Mouse (Mus musculus) thymus, postnatal 36 days (tissue): ENCODE results near the gene Zfhx2.
"Not testable (repeated sequence)": the region's sequence is repeated elsewhere in the genome, so short reads cannot be mapped to it uniquely, and the experiment has no call there.

Source experiments
- DNase-seq, 2 experiments: peaks; one replicate each; pipeline ENCODE4 v3.0.0; 2022; ENCODE audit warnings: mixed read lengths in 2 of 2

Zfhx2 gene

DNA sequence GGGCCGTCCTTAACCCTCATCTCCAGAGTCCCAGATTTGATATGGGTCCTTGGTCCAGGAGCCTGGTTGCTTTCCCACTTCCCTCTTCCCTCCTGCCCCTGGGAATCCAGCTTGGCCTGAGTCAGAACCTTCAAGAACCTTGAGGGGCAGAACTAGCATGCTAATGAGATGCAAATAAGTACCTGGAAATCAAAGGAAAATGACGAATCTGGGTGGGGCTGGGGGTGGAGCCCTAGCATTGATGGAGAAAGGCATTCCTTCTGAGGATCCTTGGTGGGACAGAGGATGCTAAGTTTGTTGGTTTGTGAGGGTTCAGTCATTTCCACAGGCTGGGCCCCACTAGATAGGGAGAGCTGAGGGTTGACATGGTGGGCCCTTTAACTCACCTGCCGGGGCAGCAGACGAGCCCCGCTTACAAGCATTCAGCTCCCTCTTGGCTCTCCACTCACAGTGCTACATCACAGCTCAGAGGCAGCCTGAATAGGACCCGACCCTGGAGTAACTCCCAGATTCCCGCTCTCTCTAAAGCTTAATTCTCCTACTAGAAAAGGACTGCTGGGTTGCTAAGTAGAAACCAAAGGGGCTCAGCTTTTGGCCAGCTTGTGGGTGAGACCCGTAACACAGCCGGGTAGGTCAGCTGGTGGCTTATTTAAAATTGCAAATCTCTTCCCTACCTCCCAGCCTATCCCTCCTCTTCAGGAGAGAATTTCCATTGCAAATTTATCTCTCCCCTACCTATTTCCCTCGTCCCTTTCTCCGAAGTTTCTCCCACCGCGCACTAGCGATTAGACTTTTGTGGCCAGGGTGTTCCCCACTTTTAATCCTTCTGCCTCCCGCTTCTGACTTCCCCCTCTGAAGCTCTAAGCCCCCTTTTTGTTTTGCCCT, 14.4 kb downstream of the Zfhx2 start:
- no peak for DNase-seq

DNA sequence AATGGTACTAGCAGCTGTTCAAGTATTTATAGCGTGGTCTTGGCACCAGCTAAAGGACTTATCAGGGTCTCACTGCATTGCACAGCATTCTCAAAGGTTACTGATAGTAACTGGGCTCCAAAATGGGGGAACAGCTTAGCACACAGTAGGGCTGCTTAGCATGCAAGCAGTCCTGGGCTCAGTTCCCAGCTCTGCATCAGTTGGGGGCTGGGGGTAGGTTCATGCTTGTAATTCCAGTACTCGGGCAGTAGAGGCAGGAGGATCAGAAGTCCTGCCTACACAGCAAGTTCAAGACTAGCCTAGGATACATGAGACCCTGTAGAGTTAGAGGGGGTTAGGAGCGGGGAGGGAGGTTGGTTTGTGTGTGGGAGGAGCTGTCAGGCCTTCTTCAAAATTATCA, 15.2 kb downstream of the Zfhx2 start:
- no peak for DNase-seq

DNA sequence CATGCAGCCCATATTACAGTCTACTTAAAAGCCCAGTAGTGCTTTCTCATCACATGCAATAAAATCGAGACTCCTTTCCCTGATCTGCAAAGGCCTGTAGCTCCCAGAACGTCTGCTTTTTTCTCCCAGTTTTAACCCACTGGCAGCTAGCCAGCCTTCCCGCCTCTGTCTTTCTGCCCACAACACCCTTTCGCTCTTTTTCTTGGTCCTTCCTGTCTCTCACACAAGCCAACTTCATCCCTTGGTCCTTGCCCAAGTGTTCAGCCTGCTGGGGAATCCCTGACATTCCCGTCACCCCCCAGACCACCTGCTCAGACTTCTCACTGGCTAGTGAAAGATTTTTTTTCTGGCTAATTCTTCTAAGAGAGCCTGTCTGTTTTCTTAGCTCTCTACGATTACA, 15.9 kb downstream of the Zfhx2 start:
- no peak for DNase-seq

DNA sequence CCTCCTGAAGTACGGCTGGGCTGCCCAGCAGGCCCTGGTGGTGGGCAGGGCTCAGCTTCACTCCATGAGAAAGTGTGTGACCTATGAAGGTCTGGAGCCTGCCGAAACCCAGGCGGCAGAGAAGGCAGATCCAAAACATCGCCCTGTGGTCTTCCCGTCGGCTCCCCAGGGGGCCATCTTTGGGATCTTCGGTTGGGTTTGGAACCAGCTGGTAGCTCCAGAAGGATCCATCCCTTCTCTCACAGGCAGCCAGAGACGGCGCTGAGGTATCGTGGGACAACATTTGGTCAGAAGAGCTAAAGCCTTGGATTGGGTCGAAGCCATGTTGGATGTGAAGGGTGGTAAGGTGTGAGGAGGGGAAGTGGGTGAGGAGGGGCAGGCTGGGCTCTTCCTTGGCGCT, 17.7 kb downstream of the Zfhx2 start:
- no peak for DNase-seq

DNA sequence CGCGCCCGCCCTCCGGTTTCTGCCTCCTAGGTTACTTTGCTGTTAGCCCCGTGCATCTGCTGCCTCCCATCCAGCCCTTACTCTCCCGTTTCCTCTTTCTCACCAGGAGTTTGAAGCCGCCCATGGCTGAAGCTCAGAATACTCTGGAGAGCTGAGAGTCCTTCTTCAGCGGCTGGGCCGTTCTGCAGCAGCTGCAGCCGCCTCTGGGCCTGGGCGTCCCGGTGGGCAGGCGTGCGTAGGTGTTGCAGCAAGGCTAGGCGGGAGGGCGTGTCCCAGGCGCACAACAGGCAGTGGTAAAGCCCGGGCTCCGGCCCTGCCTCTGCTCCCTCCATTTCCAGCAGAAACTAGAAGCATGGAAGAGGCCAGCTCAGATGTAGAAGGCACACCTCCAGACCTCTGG, 20.4 kb downstream of the Zfhx2 start:
- no peak for DNase-seq

DNA sequence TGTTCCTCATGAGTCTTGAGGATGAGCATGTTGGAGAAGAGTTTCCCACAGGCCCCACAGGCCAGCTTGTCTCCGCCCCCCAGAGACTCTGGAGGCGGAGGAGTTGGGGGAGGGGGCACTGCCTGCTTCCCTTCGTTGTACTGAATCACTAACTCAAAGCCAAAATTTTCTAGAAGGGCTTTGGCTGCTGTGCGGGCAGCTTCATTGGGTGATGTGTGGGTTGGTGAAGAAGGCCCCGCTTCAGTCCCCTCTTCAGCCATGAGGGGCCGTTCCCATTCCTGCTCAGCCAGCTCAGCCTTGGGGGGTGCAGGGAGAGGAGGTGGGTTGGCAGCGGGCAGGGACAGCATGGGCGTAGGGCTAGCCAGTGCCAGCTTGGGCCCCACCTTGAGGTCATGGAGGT, 26.1 kb downstream of the Zfhx2 start:
- no peak for DNase-seq

DNA sequence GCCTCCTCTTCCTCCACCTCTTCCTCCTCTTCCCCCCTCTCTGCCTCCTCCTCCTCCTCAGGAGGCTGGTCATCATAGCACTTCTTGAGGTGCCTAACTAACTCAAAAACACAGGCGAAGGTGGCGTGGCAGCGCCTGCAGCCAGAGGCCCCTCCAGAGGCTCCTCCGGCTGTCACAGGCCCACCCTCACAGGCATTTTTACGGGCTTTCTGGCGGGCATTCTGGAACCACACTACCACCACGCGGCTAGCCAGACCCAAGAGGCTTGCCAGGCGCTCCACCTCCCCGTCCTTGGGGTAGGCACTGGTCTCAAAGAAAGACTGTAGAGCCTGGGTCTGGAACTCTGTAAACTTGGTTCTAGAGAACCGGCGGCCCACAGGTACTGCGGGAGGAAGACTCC, 26.7 kb downstream of the Zfhx2 start:
- no peak for DNase-seq

DNA sequence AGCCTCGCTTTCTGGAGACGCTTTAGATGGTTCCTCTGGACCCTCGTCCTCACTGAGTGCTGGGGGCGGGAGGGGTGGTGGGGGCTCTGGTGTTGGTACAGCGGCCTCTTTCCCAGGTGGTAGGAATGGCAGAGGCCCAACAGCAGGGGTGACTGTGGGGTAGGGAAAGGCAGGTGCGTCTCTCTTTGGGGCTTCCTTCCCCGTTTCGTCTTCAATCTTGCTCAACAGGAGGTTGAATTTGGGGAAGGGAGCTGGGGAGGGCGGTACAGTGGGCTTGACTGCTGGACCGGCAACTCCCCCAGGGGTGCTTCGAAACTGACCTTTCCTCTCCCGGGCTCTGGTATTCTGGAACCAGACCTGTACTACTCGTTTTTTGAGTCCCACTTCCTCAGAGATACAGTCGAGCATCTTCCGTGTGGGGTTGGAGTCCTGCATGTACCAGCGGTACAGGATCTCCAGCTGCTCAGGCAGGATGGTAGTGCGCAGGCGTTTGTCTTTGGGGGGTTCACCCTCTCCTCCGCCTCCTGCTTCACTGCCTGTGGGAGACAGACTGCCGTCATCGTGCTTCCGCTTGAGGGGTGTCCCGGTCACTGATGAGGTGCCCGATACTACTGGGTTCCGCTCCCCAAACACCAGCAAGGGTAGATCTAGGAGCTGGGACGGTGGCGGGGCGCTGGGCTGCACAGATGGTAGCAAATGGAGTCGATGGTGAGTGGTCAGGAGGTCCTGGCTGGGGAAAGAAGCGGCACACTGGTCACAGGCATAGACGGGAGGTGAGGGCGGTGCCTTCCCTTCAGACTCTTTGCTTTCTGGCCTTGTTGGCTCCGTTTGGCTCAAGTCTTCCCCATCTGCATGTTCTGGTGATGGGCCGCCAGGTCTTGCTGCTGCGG, 27.4 kb downstream of the Zfhx2 start:
- DNase-seq: no peak

DNA sequence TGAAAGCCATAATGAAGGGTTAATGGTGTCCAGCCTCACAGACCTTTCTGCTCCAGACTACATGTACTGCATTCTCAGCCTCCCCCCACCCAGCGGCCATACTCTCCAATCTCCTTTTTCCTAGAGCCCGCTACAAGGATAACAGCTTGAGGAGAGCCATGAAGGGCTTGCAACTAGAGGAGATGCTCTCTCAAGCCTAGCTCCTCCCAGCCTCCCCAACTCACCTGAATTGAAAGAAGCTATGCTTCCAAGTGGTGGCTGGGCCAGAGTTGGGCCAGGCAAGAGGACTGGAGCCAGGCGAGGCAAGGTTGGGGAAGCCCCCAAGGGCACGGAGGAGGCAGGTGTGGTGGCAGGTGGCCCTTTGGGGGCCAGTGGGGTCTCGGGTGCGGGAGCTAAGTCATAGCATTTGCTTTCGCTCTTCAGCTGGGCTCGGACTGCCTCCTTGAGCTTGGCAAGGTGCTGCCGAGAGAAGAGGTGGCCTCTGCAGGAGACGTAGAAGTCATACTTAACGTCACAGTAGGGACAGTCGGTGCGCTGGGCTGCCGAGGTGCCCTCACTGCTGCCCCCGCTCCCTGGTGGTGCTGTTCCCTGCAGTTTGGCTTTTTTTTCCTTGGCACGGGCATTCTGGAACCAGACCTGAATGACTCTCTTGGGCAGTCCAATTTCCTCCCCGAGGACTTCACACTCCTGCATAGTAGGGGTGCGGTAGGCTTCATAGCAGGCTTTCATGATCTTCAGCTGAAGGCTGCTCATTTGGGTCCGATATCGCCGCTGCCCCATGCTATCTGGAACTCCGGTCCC, 28.3 kb downstream of the Zfhx2 start:
- no peak for DNase-seq

DNA sequence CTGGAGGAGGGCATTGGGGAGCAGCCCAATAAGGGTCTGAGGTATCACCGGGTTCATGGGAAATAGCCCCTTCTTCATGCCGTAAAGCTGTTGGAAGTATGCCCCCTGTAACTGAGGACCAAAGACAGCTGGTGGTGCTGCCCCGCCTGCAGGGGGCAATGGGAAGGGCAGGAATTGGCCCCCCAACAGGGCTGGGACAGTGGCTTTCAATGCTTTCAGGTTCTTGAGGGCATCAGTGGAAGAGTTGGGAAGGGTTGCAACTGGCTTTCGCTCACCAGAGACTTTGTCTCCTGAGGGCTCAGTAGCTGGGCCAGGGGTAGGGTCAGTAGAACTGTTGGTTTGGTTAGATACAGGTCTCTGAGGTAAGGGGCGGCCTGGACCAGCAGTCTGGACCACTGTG, 29.0 kb downstream of the Zfhx2 start:
- no peak for DNase-seq

DNA sequence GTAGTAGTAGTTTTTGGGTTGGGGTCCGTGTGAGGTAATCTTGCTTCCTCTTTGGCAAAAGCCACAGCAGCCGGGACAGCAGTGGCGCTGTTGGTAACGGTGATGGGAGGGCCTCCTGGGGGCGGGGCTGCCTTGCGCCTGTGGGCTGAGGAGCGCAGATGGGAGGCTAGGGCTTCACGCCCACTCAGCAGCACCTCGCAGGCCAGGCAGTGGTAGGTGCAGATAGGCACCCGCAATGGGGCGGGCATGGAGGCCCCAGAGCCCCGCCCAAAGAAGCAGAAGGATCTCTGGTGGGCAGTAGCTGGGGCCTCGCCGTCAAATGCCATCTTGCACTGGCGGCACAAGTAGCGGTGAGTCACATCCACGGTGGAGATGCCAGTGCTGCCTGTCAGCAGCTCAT, 29.5 kb downstream of the Zfhx2 start:
- peak; percentile 46 to 64 for DNase-seq

DNA sequence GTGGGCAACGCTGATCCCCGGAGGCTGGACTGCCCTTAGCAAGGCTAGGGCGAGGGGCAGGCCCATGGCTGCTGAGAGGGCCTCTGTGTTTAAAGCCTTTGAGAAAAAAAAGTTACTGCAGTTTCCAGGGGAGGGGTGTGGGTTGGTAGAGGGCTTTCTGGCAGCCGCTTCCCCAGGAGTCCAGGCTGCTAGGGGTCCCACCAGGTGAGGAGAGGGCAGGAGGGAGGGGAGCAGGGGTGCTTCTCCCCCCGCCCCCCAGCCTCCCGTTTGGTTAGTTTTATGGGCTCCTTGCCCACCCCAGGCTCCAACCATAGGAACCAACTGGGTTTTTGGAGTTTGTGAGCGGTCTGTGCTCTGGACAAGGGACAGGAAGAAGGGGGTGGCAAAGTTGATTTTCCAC, 30.3 kb downstream of the Zfhx2 start:
- no peak for DNase-seq

DNA sequence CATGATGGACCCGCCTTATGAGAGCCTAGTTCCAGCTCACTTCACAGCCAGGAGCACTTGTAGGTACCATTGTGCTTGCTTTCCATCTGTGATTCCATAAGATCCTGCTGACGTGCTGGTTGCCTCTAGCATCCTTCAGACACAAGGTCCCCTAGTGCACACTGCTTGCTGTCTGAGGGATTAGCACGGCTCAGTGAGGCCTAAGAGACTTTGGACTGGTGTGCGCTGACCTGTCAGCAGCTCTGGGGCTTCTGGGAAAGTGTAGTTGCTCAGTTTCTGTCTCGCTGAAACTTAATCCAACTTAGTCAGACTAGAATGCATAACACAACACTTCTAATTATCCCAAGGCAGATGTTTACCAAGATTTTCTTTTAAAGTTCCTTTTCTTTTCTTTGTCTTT, 32.2 kb downstream of the Zfhx2 start:
- no peak for DNase-seq

DNA sequence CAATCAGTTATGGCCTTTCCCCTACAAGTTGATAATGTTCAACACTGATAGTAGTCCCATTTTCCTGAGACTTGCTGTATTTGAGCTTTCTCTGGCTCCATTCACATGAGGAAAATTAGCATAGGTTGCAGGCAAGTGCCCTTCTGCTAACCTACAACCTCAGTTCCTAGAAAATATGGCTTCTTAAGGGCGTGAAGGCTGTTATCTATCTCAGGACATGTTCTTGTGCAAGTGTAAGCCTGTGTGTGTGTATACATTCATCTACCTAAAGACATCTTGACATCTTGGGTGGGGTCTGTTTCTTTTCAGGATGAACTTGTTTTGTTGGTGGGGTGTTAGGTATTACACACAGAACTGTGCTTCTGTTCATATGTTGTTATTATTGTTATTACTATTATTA, 33.1 kb downstream of the Zfhx2 start:
- DNase-seq: no peak

DNA sequence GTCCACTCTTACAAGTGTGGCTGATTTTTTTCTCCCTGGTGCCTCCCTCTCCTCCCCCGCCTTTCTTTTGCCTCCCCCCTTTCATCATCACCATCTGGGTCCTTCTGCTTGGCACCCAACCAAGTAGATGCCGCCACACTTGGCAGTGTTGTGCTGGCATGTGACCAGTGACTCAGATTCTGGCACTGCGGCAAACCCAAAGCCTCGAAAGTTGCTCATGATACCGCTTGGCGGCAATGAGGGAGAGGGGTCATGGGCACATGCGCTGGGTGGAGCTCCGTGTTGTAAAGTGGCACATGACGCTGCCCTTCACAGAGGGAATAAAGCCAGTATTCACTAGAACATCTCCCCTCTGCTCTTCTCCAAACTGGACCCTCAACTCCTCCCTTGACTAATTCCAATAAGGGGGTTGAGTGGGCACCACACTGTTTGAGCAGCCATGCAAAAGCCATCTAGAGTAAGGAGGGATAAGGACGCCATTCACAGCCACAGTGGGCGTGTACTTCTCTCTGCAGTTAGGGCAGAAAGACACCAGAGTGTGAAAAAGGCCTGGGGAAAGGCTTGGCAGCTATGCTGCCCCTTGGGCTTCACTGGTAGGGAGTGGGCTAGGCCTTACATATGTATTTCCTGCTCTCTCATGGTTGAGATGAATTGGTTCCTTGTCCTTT, 36.8 kb downstream of the Zfhx2 start:
- no peak for DNase-seq

DNA sequence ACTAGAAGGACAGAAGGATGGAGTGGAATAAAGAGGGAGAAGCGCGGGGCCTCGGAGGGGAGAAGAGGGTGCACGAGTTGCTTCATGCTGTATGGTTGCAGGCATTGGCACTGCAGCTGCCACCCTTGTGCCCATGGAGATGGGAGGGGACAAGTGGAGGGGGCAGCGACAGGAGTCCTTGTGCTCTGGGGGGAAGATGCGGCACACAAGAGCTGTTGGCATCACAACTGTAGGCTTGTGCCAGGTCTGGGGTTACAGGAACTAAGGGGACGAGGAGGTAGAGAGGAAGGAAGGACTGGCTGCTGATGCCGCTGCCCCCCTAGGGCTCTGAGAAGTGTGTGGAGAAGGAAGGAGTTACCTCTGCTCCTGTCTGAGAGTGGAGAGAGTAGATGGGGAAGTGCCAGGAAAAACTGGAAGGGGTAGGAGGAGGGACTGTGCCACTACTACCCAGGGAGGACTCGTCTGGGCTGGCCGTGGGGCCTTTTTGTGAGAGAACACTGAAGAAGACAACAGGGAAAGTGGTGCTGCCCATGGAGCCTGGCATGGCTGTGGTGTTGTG, 37.9 kb downstream of the Zfhx2 start:
- no peak for DNase-seq

DNA sequence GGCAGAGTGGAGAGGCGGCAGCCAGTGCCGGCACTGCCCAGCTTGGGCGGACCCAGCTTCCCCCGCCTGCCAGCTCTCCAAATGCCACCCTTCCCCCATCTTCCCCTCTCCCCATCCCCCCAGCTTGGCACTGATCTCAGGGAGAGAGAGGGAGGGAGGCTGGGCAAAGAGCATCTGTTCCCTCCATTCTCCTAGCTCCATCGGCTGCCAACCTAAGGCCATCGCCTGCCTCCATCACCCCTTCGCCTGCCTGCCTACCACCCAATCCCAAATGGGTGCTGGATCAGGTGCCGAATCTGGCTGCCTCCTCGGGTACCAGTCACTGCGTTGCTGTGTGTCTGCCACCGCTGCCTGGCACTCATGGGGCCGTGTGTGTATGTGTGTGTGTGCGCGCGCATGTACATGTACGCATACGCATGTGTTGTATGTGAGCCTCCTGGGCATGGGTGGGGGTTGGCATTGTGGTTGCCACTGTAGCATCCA, 38.4 kb downstream of the Zfhx2 start:
- DNase-seq: no peak

DNA sequence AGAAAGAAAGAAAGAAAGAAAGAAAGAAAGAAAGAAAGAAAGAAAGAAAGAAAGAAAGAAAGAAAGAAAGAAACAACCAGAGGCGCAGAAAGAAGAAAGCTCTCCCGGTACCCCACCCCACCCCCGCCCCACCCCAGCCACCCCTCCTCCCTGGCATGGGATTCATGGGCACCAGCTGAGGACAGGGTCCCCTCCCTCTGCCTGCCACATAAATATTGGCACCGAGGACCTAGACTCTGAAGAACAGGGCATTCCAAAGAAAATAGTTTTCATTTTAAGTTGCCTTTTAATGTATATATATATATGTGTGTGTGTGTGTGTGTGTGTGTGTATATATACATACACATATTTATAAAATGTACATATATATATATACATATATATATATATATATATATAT, 39.1 kb downstream of the Zfhx2 start:
- no peak for DNase-seq

DNA sequence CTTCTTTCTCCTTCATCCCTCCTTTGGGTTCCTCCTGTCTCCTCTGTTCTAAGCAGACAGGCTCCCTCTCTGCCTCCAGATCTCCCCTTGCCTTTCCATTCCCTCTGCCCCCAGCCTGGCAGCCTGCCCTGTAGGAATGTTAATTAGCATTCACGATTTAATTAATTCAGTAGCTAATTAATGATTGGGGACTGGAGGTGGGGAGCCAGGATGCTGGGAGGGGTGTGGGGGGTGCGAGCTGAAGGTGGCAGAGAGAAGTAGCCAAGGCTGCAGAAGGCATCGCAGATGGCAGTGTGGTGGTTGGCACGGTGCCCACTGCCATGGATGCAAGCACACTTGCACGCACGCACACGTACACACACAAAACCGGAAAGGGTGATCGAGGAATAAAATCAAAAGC, 39.6 kb downstream of the Zfhx2 start:
- DNase-seq: peak in 1 of 2 experiments; percentile 27

DNA sequence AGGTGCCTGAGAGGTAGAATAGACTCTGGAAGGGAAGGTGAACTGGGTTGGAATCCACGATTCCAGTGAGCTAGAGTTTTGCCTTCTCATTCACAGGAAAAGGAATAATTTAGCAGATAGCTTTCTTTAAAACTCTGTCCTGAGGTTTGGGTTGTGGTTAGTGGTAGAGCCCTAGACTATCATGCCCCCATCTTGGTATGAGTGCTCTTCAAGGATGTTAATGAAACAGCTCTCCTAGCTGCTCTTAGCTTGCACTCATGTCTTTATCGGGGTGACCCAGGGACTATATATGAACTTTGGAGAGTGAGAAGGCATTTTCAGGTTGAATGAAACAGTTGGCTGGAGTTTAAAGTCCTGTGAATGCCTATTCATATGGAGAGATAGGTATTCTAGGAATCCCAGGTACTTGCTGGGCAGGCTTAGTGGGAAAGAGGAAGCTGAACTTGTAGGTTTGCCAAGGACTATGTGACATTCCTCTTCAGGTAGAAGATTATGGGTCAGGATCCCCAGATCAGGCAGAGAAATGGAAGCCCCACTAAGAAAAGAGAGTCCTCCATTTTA, 44.1 kb downstream of the Zfhx2 start:
- no peak for DNase-seq

DNA sequence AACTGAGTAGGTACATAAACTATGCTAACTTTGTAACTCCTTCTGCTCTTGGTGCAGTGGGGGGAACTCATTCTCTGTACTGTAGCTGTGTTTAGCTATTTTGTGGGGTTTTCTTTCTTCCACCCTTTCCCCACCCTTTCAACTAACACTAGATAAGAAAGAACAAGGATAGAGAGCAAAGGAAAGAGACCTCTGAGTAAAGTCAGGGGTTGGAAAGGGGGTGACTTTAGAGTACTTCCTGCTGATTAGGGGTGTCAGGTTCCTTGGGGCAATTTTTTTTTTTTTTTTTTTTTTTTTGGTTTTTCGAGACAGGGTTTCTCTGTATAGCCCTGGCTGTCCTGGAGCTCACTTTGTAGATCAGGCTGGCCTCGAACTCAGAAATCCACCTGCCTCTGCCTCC, 48.4 kb downstream of the Zfhx2 start:
- not testable (repeated sequence) for DNase-seq
